ENCODE assay signal across 18 mouse cellular contexts in the genomic region with DNA sequence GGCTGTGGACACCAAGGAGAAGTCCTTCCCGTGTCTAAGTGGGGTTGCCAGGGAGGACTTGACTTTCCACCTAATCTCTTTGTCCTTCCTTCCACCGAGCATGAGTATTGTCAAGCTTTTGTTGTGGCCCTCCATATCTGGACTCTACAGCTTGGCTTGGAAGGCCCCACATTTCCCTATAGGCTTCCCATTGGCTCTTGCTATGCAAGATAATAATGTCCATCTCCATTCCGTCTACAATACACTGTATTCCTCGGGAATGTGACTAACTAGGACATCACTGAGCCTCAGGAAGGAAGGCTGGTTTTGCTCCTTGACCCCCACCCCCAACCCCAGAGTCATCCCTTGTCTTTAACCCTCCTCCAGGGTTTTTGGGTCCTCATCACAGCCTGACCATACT.
"Had no signal": no experiment of that assay in that cellular context is flagged by ENCODE, and none has a peak within 500 bp of the region (broad histone marks: within the 10 kb centered on the region; RNA-seq: fewer than 3 reads in every experiment).

No protein-coding gene starts in this region.

- H3K4me3 ChIP-seq: limb, embryonic 12.5 days; limb, embryonic 15.5 days; liver, embryonic 13.5 days; lung, embryonic 15.5 days; megakaryocyte, embryonic 14.5 days; midbrain, embryonic 10.5 days; midbrain, embryonic 13.5 days; myocyte; neural tube, embryonic 13.5 days; stomach, embryonic 15.5 days had no signal

- H3K9ac ChIP-seq: limb, embryonic 12.5 days; limb, embryonic 15.5 days; liver, embryonic 13.5 days; lung, embryonic 15.5 days; midbrain, embryonic 13.5 days; neural tube, embryonic 13.5 days; stomach, embryonic 15.5 days had no signal

- H3K4me1 ChIP-seq: liver, embryonic 13.5 days had no signal

- H3K9me3 ChIP-seq: limb, embryonic 12.5 days; limb, embryonic 15.5 days; liver, embryonic 13.5 days; lung, embryonic 15.5 days; midbrain, embryonic 10.5 days; neural tube, embryonic 13.5 days; stomach, embryonic 15.5 days had no signal

- H3K27ac ChIP-seq: limb, embryonic 12.5 days; limb, embryonic 15.5 days; liver, embryonic 13.5 days; lung, embryonic 15.5 days; midbrain, embryonic 13.5 days; neural tube, embryonic 13.5 days; stomach, embryonic 15.5 days had no signal

- H3K27me3 ChIP-seq: limb, embryonic 12.5 days; limb, embryonic 15.5 days; liver, embryonic 13.5 days; lung, embryonic 15.5 days; midbrain, embryonic 13.5 days; neural tube, embryonic 13.5 days; stomach, embryonic 15.5 days had no signal

- ATAC-seq: midbrain, embryonic 13.5 days; midbrain, embryonic 16.5 days had no signal

- H3K4me2 ChIP-seq: limb, embryonic 12.5 days; limb, embryonic 15.5 days; liver, embryonic 13.5 days; lung, embryonic 15.5 days; midbrain, embryonic 13.5 days; neural tube, embryonic 13.5 days; stomach, embryonic 15.5 days had no signal

- H3K36me3 ChIP-seq: limb, embryonic 12.5 days; limb, embryonic 15.5 days; liver, embryonic 13.5 days; lung, embryonic 15.5 days; midbrain, embryonic 10.5 days; midbrain, embryonic 13.5 days; neural tube, embryonic 13.5 days; stomach, embryonic 15.5 days had no signal

- DNase-seq: kidney, adult 9 months; left cerebral cortex, postnatal 4 days; liver, embryonic 13.5 days; lung, adult 18-20 months; lung, postnatal 10 days; lung, postnatal 36 days; retina, postnatal 1 day; thymus, postnatal 25 days had no signal
